Mouse (Mus musculus) MEL (cell line): ENCODE measurements around the gene Figla. TPM values are rescaled to one million over a fixed set of nuclear protein-coding genes. Genes with fewer than 3 reads are reported as not detected.

ENCODE experiments used
- DNase-seq: peaks from one replicate; pipeline ENCODE4 v3.0.0; 2011; ENCODE audit warnings: low read depth, low spot score
- H3K27ac ChIP-seq: 2 replicates; pipeline ENCODE4 v1.5.1; 2012; ENCODE audit warnings: low read depth, mild to moderate bottlenecking, control low read depth, low read length, moderate library complexity; ENCODE audit not compliant: control insufficient read depth
- H3K27me3 ChIP-seq, 2 experiments: fragments of 150-350 bp in 1 of 2; sonication (generic) in 1 of 2; 2 replicates each; pipeline ENCODE4 v1.6.1; 2012; ENCODE audit warnings: low read length in 2 of 2, mild to moderate bottlenecking in 2 of 2, improper control_type of control experiment in 1 of 2, moderate library complexity in 1 of 2; ENCODE audit not compliant: insufficient read depth in 2 of 2, control insufficient read depth in 1 of 2
- H3K36me3 ChIP-seq, 2 experiments: 2 replicates each; pipeline ENCODE4 v1.6.1; 2012 to 2014; ENCODE audit warnings: low read length in 2 of 2, improper control_type of control experiment in 1 of 2, inconsistent platforms in 1 of 2, mild to moderate bottlenecking in 1 of 2; ENCODE audit not compliant: insufficient read depth in 2 of 2, control insufficient read depth in 1 of 2
- H3K4me1 ChIP-seq, 2 experiments: fragments of 150-350 bp in 1 of 2; sonication (generic) in 1 of 2; 2 replicates each; pipeline ENCODE4 v1.6.1; 2012; ENCODE audit warnings: low read length in 2 of 2, improper control_type of control experiment in 1 of 2, mild to moderate bottlenecking in 1 of 2; ENCODE audit not compliant: insufficient read depth in 2 of 2, control insufficient read depth in 1 of 2
- H3K4me3 ChIP-seq, 2 experiments: fragments of 150-350 bp in 1 of 2; sonication (generic) in 1 of 2; 2 replicates each; pipeline ENCODE4 v1.5.1; 2012; ENCODE audit warnings: low read depth in 2 of 2, low read length in 2 of 2, mild to moderate bottlenecking in 2 of 2, moderate library complexity in 2 of 2, control low read depth in 1 of 2, improper control_type of control experiment in 1 of 2; ENCODE audit not compliant: control insufficient read depth in 1 of 2, insufficient read depth in 1 of 2
- H3K79me2 ChIP-seq: 2 replicates; pipeline ENCODE4 v1.6.1; 2012; ENCODE audit warnings: mild to moderate bottlenecking, low read length, moderate library complexity; ENCODE audit not compliant: control insufficient read depth, poor library complexity, insufficient read depth
- H3K9ac ChIP-seq: 2 replicates; pipeline ENCODE4 v1.6.1; 2012; ENCODE audit warnings: low read depth, mild to moderate bottlenecking, control low read depth, low read length, moderate library complexity; ENCODE audit not compliant: control insufficient read depth, poor library complexity, severe bottlenecking
- H3K9me3 ChIP-seq: fragments of 150-350 bp; sonication (generic); replicated peaks from 2 replicates; pipeline ENCODE4 v1.6.1; 2012; ENCODE audit warnings: mild to moderate bottlenecking, low read length, improper control_type of control experiment, moderate library complexity; ENCODE audit not compliant: insufficient read depth
- CHD1 ChIP-seq: IDR thresholded peaks from 2 replicates; pipeline ENCODE4 v1.6.1; 2012; ENCODE audit warnings: low read depth, mild to moderate bottlenecking, inconsistent platforms, low read length, improper control_type of control experiment
- CHD2 ChIP-seq: IDR thresholded peaks from 2 replicates; pipeline ENCODE4 v1.6.1; 2011; ENCODE audit warnings: low read length, improper control_type of control experiment
- CTCF ChIP-seq, 3 experiments: IDR thresholded peaks in 2 of 3; conservative IDR thresholded peaks in 1 of 3; 2 replicates each; pipeline ENCODE4 v1.5.1; 2011 to 2012; ENCODE audit warnings: low read length in 3 of 3, low read depth in 2 of 3, mild to moderate bottlenecking in 2 of 3, improper control_type of control experiment in 1 of 3, inconsistent platforms in 1 of 3, mixed read lengths in 1 of 3, moderate library complexity in 1 of 3; ENCODE audit not compliant: control insufficient read depth in 1 of 3, insufficient read depth in 1 of 3, poor library complexity in 1 of 3, severe bottlenecking in 1 of 3
- E2F4 ChIP-seq: IDR thresholded peaks from 2 replicates; pipeline ENCODE4 v1.6.1; 2011; ENCODE audit warnings: low read depth, low read length, improper control_type of control experiment, borderline replicate concordance
- EP300 ChIP-seq, 2 experiments: IDR thresholded peaks; 2 replicates each; pipeline ENCODE4 v1.6.1; 2011; ENCODE audit warnings: improper control_type of control experiment in 2 of 2, low read length in 2 of 2, low read depth in 1 of 2, mild to moderate bottlenecking in 1 of 2
- ETS1 ChIP-seq: IDR thresholded peaks from 2 replicates; pipeline ENCODE4 v1.6.1; 2012; ENCODE audit warnings: low read depth, mild to moderate bottlenecking, inconsistent platforms, low read length, improper control_type of control experiment, moderate library complexity
- GATA1 ChIP-seq: IDR thresholded peaks from 2 replicates; pipeline ENCODE4 v1.6.1; 2011; ENCODE audit warnings: low read depth, low read length, improper control_type of control experiment
- HCFC1 ChIP-seq: IDR thresholded peaks from 2 replicates; pipeline ENCODE4 v1.6.1; 2012; ENCODE audit warnings: low read depth, mild to moderate bottlenecking, inconsistent platforms, low read length, improper control_type of control experiment, moderate library complexity
- MAFK ChIP-seq: IDR thresholded peaks from 2 replicates; pipeline ENCODE4 v1.6.1; 2011; ENCODE audit warnings: low read depth, mild to moderate bottlenecking, low read length, improper control_type of control experiment, borderline replicate concordance
- MAX ChIP-seq: IDR thresholded peaks from 2 replicates; pipeline ENCODE4 v1.6.1; 2011; ENCODE audit warnings: low read length, improper control_type of control experiment
- MAZ ChIP-seq: IDR thresholded peaks from 2 replicates; pipeline ENCODE4 v1.6.1; 2012; ENCODE audit warnings: low read depth, mild to moderate bottlenecking, inconsistent platforms, low read length, improper control_type of control experiment
- MYC ChIP-seq: IDR thresholded peaks from 2 replicates; pipeline ENCODE4 v1.6.1; 2011; ENCODE audit warnings: low read depth, mild to moderate bottlenecking, low read length, improper control_type of control experiment, moderate library complexity
- NELFE ChIP-seq: IDR thresholded peaks from 2 replicates; pipeline ENCODE4 v1.6.1; 2011; ENCODE audit warnings: low read depth, low read length, improper control_type of control experiment
- POLR2A ChIP-seq, 2 experiments: IDR thresholded peaks; 2 replicates each; pipeline ENCODE4 v1.6.1; 2011 to 2012; ENCODE audit warnings: low read length in 2 of 2, mild to moderate bottlenecking in 2 of 2, control low read depth in 1 of 2, improper control_type of control experiment in 1 of 2, low read depth in 1 of 2, moderate library complexity in 1 of 2; ENCODE audit not compliant: control insufficient read depth in 1 of 2, insufficient read depth in 1 of 2, poor library complexity in 1 of 2
- POLR2AphosphoS5 ChIP-seq: IDR thresholded peaks from 2 replicates; pipeline ENCODE4 v1.6.1; 2012; ENCODE audit warnings: low read depth, borderline replicate concordance, mild to moderate bottlenecking, inconsistent platforms, low read length, moderate library complexity, mixed read lengths
- RCOR1 ChIP-seq: IDR thresholded peaks from 2 replicates; pipeline ENCODE4 v1.6.1; 2012; ENCODE audit warnings: low read depth, mild to moderate bottlenecking, inconsistent platforms, low read length, improper control_type of control experiment
- SMC3 ChIP-seq: IDR thresholded peaks from 2 replicates; pipeline ENCODE4 v1.6.1; 2011; ENCODE audit warnings: low read depth, low read length, improper control_type of control experiment
- TAL1 ChIP-seq: IDR thresholded peaks from 2 replicates; pipeline ENCODE4 v1.6.1; 2012; ENCODE audit warnings: mild to moderate bottlenecking, inconsistent platforms, low read length, moderate library complexity, mixed read lengths
- ZC3H11A ChIP-seq: IDR thresholded peaks from 2 replicates; pipeline ENCODE4 v1.6.1; 2012; ENCODE audit warnings: low read depth, mild to moderate bottlenecking, inconsistent platforms, low read length, improper control_type of control experiment
- polyA plus RNA-seq, 2 experiments: library from polyadenylated mRNA; stranded (reverse) in 1 of 2; unstranded in 1 of 2; fragments of >175 nt in 1 of 2; fragments of >200 nt in 1 of 2; gene quantifications; 2 replicates each; pipeline versions ENCODE4 v1.2.1 to v1.2.4; 2012; ENCODE audit warnings: low replicate concordance in 2 of 2, low read depth in 1 of 2; ENCODE audit not compliant: insufficient read length in 2 of 2, insufficient read depth in 1 of 2, missing spikeins in 1 of 2
- total RNA-seq: library from RNA; depleted of rRNA; stranded (reverse); fragments of 300-350 nt; gene quantifications from 2 replicates; pipeline ENCODE4 v1.2.3, GENCODE M21; 2012

The Figla gene
- total and polyA plus RNA-seq, 3 experiments, result not detected

- H3K27me3 ChIP-seq, result peaks cover 2 to 3% of the 10 kb centered on the region in 2 experiments; a peak in 3 of 4 replicates
- H3K9me3 ChIP-seq, result no peaks in the 10 kb centered on the region
- H3K4me3 ChIP-seq, result no peak within 1 kb of the TSS
Measured at GRCm38 (mm10) chr6:86028601-86029322, 12.8 kb downstream of the Figla start, which contains the start of gene Add2. Add2 (plus strand) TSS chr6:86028681.

GRCm38 (mm10) chr6:86029323-86029713, 13.3 kb downstream of the Figla start:
- Histone ChIP-seq H3K79me2 (no peaks in the 10 kb centered on the region), H3K4me3 (no peak overlapping the region), H3K9me3 (no peaks in the 10 kb centered on the region), H3K27ac (no peak overlapping the region), H3K4me1 (no peaks in the 10 kb centered on the region), H3K27me3 (peaks cover 3 to 4% of the 10 kb centered on the region in 2 experiments; a peak in 3 of 4 replicates), H3K9ac (no peak overlapping the region), H3K36me3 (no peaks in the 10 kb centered on the region)
- TF ChIP-seq MAFK (no peak), CTCF (IDR thresholded peaks at IDR 0.05 in 2 of 3, conservative IDR thresholded peaks at IDR 0.05 in 1 of 3; ENCODE audit: control insufficient read depth in 1 of 3, insufficient read depth in 1 of 3, low read depth in 2 of 3, low read length in 3 of 3, poor library complexity in 1 of 3, severe bottlenecking in 1 of 3) (no peak), EP300 (IDR thresholded peaks at IDR 0.05; ENCODE audit: low read depth in 1 of 2, low read length in 2 of 2) (no peak), MYC (no peak)
- no peak for DNase-seq

More at GRCm38 (mm10) chr6:86028601-86029322, 12.8 kb downstream of the Figla start, which contains the start of gene Add2:
- Histone ChIP-seq H3K4me1 (no peaks in the 10 kb centered on the region), H3K36me3 (no peaks in the 10 kb centered on the region), H3K27ac (no peak within 1 kb of the TSS), H3K9ac (no peak within 1 kb of the TSS), H3K79me2 (no peaks in the 10 kb centered on the region)
- DNase-seq, result no peak
- no peak for TF ChIP-seq CHD1
- TF ChIP-seq POLR2AphosphoS5, result no peak
- no peak for TF ChIP-seq MAZ
- TF ChIP-seq RCOR1, result no peak
- no peak for TF ChIP-seq E2F4
- no peak for TF ChIP-seq CHD2
- no peak for TF ChIP-seq GATA1
- no peak for TF ChIP-seq TAL1
- no peak for TF ChIP-seq HCFC1
- TF ChIP-seq MAX, result no peak
- TF ChIP-seq NELFE, result no peak
- no peak for TF ChIP-seq ZC3H11A
- TF ChIP-seq SMC3, result no peak
- no peak for TF ChIP-seq ETS1
- TF ChIP-seq POLR2A (IDR thresholded peaks at IDR 0.05; ENCODE audit: control insufficient read depth in 1 of 2, insufficient read depth in 1 of 2, low read depth in 1 of 2, low read length in 2 of 2, poor library complexity in 1 of 2), result no peak
